Mouse (Mus musculus): ENCODE measurements around the gene Exoc6b. TPM values are rescaled to one million over a fixed set of nuclear protein-coding genes. Genes with fewer than 3 reads are reported as not detected.

The Exoc6b gene
- polyA plus RNA-seq, 1 experiment from 2014 or later = 41.6 TPM

GRCm38 (mm10) chr6:84581833-84582445 lies 487.4 kb downstream of the Exoc6b start:
- Histone ChIP-seq H3K27me3 (ENCODE audit: control insufficient read depth, insufficient read depth, low read length) (peaks cover 77% of the 10 kb centered on the region), H3K4me1 (ENCODE audit: control insufficient read depth, insufficient read depth, low read length) (peaks cover 26% of the 10 kb centered on the region), H3K36me3 (ENCODE audit: control insufficient read depth, insufficient read depth, low read length) (no peaks in the 10 kb centered on the region; the same call in 1 of the 2 replicates), H3K4me2 (ENCODE audit: low read depth) (no peak overlapping the region), H3K9ac (ENCODE audit: low read length) (no peak overlapping the region), H3K9me3 (ENCODE audit: control insufficient read depth, low read length) (no peaks in the 10 kb centered on the region), H3K27ac (ENCODE audit: low read depth, low read length) (no peak overlapping the region), H3K4me3 (ENCODE audit: low read depth, low read length) (no peak overlapping the region)
- no peak for DNase-seq (ENCODE audit: low spot score)
- ATAC-seq (ENCODE audit: insufficient read depth, low FRiP score, low TSS enrichment) = no peak
- 61% methylated on average over 9 of the region's 9 CpGs for WGBS

- Histone ChIP-seq H3K36me3 (ENCODE audit: control insufficient read depth, insufficient read depth, low read length) (no peaks in the 10 kb centered on the region; the same call in 1 of the 2 replicates), H3K4me1 (ENCODE audit: control insufficient read depth, insufficient read depth, low read length) (peaks cover 26% of the 10 kb centered on the region), H3K4me3 (ENCODE audit: low read depth, low read length) (no peak overlapping the region), H3K4me2 (ENCODE audit: low read depth) (no peak overlapping the region), H3K27me3 (ENCODE audit: control insufficient read depth, insufficient read depth, low read length) (peaks cover 72% of the 10 kb centered on the region), H3K27ac (ENCODE audit: low read depth, low read length) (no peak overlapping the region), H3K9me3 (ENCODE audit: control insufficient read depth, low read length) (no peaks in the 10 kb centered on the region), H3K9ac (ENCODE audit: low read length) (no peak overlapping the region)
- no peak for DNase-seq (ENCODE audit: low spot score)
- no peak for ATAC-seq (ENCODE audit: insufficient read depth, low FRiP score, low TSS enrichment)
- WGBS = 50% methylated on average over 6 of the region's 6 CpGs
Observed at GRCm38 (mm10) chr6:84580979-84581832, 488.1 kb downstream of the Exoc6b start.

GRCm38 (mm10) chr6:84579508-84579907 lies 489.8 kb downstream of the Exoc6b start:
- 52% methylated on average over 8 of the region's 8 CpGs for WGBS
- H3K27ac ChIP-seq (ENCODE audit: low read depth, low read length) = no peak overlapping the region
- no peak overlapping the region for H3K4me3 ChIP-seq (ENCODE audit: low read depth, low read length)
- H3K36me3 ChIP-seq (ENCODE audit: control insufficient read depth, insufficient read depth, low read length) = no peaks in the 10 kb centered on the region; the same call in 1 of the 2 replicates
- peaks cover 15% of the 10 kb centered on the region for H3K4me1 ChIP-seq (ENCODE audit: control insufficient read depth, insufficient read depth, low read length)
- no peak overlapping the region for H3K9ac ChIP-seq (ENCODE audit: low read length)
- ATAC-seq (ENCODE audit: insufficient read depth, low FRiP score, low TSS enrichment) (no peak), DNase-seq (ENCODE audit: low spot score) (no peak)
- peaks cover 65% of the 10 kb centered on the region for H3K27me3 ChIP-seq (ENCODE audit: control insufficient read depth, insufficient read depth, low read length)
- H3K4me2 ChIP-seq (ENCODE audit: low read depth) = no peak overlapping the region
- H3K9me3 ChIP-seq (ENCODE audit: control insufficient read depth, low read length) = no peaks in the 10 kb centered on the region

DNA sequence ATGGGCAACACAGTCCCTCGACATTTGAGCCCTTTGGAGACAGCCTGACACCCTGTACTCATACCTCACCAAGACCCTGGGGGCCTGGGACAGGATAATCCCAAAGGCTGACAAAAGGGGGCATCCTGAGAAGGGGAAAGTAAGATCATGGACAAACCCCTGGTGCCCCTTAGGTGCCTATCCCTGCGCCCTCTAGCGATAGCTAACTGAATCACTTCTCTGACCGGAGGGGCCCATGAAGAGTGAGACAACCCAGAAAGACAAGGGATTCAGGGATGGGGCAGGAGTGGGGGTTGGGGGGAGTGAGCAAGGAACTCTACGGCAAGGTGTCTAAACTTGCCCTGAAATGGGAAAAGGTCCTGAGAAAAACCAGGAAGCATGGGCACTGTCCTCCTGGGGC lies 490.4 kb downstream of the Exoc6b start:
- ATAC-seq (ENCODE audit: insufficient read depth, low FRiP score, low TSS enrichment) (no peak), DNase-seq (ENCODE audit: low spot score) (peak; percentile 48)
- Histone ChIP-seq H3K27me3 (ENCODE audit: control insufficient read depth, insufficient read depth, low read length) (peaks cover 59% of the 10 kb centered on the region), H3K4me3 (ENCODE audit: low read depth, low read length) (no peak overlapping the region), H3K9me3 (ENCODE audit: control insufficient read depth, low read length) (no peaks in the 10 kb centered on the region), H3K4me1 (ENCODE audit: control insufficient read depth, insufficient read depth, low read length) (peaks cover 14% of the 10 kb centered on the region), H3K36me3 (ENCODE audit: control insufficient read depth, insufficient read depth, low read length) (no peaks in the 10 kb centered on the region; the same call in 1 of the 2 replicates), H3K4me2 (ENCODE audit: low read depth) (no peak overlapping the region), H3K9ac (ENCODE audit: low read length) (no peak overlapping the region), H3K27ac (ENCODE audit: low read depth, low read length) (no peak overlapping the region)
- 14% methylated on average over 5 of the region's 5 CpGs for WGBS

GRCm38 (mm10) chr6:84577898-84578297 lies 491.4 kb downstream of the Exoc6b start:
- ATAC-seq (ENCODE audit: insufficient read depth, low FRiP score, low TSS enrichment) (no peak), DNase-seq (ENCODE audit: low spot score) (peak; percentile 21)
- Histone ChIP-seq H3K9me3 (ENCODE audit: control insufficient read depth, low read length) (no peaks in the 10 kb centered on the region), H3K27me3 (ENCODE audit: control insufficient read depth, insufficient read depth, low read length) (peaks cover 48% of the 10 kb centered on the region), H3K4me1 (ENCODE audit: control insufficient read depth, insufficient read depth, low read length) (peaks cover 4% of the 10 kb centered on the region; the same call in 1 of the 2 replicates), H3K36me3 (ENCODE audit: control insufficient read depth, insufficient read depth, low read length) (no peaks in the 10 kb centered on the region; the same call in 1 of the 2 replicates), H3K4me3 (ENCODE audit: low read depth, low read length) (no peak overlapping the region), H3K27ac (ENCODE audit: low read depth, low read length) (no peak overlapping the region), H3K4me2 (ENCODE audit: low read depth) (no peak overlapping the region), H3K9ac (ENCODE audit: low read length) (no peak overlapping the region)
- 51% methylated on average over 4 of the region's 4 CpGs for WGBS

DNA sequence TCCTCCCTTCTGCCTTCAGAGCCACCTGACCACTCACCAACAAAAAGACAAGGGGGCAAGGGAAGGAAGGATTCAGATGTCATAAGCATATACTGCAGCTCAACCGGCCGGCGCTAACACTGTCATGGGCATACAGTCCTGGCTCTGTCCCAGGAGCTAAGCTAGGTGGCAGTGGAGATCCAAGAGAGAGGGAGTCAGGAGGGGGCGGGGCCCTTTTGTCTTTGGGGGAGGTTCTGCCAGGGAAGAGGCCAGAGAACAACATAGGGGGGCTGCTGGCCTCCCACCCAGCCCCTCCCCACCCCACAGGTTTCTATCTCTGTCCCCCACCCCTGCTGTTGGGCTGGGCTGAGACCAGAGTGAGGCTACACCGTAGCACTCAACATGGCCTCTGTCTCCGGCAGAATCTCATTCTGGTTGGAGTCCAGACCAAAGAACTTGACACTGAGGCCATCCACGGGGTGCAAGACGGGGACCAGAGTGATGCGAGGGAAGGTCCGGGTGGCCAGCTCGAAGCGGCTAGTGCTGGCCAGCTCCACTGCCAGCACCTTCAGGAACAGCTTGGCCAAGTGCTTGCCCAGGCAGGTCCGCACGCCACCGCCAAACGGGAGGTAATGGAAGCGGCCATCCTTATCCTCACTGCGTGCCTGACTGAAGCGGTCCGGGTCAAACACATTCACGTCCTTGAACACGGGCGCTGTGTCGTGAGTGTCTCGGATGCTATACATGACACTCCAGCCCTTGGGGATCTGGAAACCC lies 495.2 kb downstream of the Exoc6b start:
- Histone ChIP-seq H3K9ac (ENCODE audit: low read length) (no peak overlapping the region), H3K27me3 (ENCODE audit: control insufficient read depth, insufficient read depth, low read length) (peaks cover 12% of the 10 kb centered on the region), H3K4me2 (ENCODE audit: low read depth) (peak overlapping the region; percentile 34), H3K4me3 (ENCODE audit: low read depth, low read length) (no peak overlapping the region), H3K27ac (ENCODE audit: low read depth, low read length) (no peak overlapping the region), H3K9me3 (ENCODE audit: control insufficient read depth, low read length) (no peaks in the 10 kb centered on the region), H3K4me1 (ENCODE audit: control insufficient read depth, insufficient read depth, low read length) (peaks cover 7% of the 10 kb centered on the region), H3K36me3 (ENCODE audit: control insufficient read depth, insufficient read depth, low read length) (no peaks in the 10 kb centered on the region)
- WGBS = 25% methylated on average over 25 of the region's 25 CpGs
- DNase-seq (ENCODE audit: low spot score) = peak; percentile 64
- 0 out of 2 replicates have a peak, but pooled peaks have one; percentile 65 for ATAC-seq (ENCODE audit: insufficient read depth, low FRiP score, low TSS enrichment)

- DNase-seq (ENCODE audit: low spot score) = peak; percentile 25
- Histone ChIP-seq H3K36me3 (ENCODE audit: control insufficient read depth, insufficient read depth, low read length) (no peaks in the 10 kb centered on the region), H3K4me3 (ENCODE audit: low read depth, low read length) (no peak overlapping the region), H3K27ac (ENCODE audit: low read depth, low read length) (no peak overlapping the region), H3K9ac (ENCODE audit: low read length) (no peak overlapping the region), H3K4me2 (ENCODE audit: low read depth) (no peak overlapping the region), H3K9me3 (ENCODE audit: control insufficient read depth, low read length) (no peaks in the 10 kb centered on the region), H3K4me1 (ENCODE audit: control insufficient read depth, insufficient read depth, low read length) (peaks cover 7% of the 10 kb centered on the region), H3K27me3 (ENCODE audit: control insufficient read depth, insufficient read depth, low read length) (no peaks in the 10 kb centered on the region; the same call in none of the 2 replicates)
- ATAC-seq (ENCODE audit: insufficient read depth, low FRiP score, low TSS enrichment) = no peak
- 34% methylated on average over 3 of the region's 3 CpGs for WGBS
Observed at GRCm38 (mm10) chr6:84570039-84570438, 499.3 kb downstream of the Exoc6b start.

- Histone ChIP-seq H3K9ac (ENCODE audit: low read length) (no peak overlapping the region), H3K4me3 (ENCODE audit: low read depth, low read length) (no peak overlapping the region), H3K36me3 (ENCODE audit: control insufficient read depth, insufficient read depth, low read length) (no peaks in the 10 kb centered on the region), H3K27me3 (ENCODE audit: control insufficient read depth, insufficient read depth, low read length) (no peaks in the 10 kb centered on the region; the same call in 1 of the 2 replicates), H3K9me3 (ENCODE audit: control insufficient read depth, low read length) (no peaks in the 10 kb centered on the region), H3K4me2 (ENCODE audit: low read depth) (no peak overlapping the region), H3K27ac (ENCODE audit: low read depth, low read length) (no peak overlapping the region), H3K4me1 (ENCODE audit: control insufficient read depth, insufficient read depth, low read length) (peaks cover 7% of the 10 kb centered on the region)
- DNase-seq (ENCODE audit: low spot score) (peak; percentile 23), ATAC-seq (ENCODE audit: insufficient read depth, low FRiP score, low TSS enrichment) (no peak)
Observed at GRCm38 (mm10) chr6:84569590-84569989, 499.7 kb downstream of the Exoc6b start.
